Mouse (Mus musculus) CH12.LX (cell line): ENCODE measurements around the gene Hspa12a. TPM values are rescaled to one million over a fixed set of nuclear protein-coding genes. Genes with fewer than 3 reads are reported as not detected.

ENCODE experiments used
- DNase-seq: peaks from one replicate; pipeline ENCODE4 v3.0.0-alpha.2; 2013; ENCODE audit errors: extremely low read depth
- H3K27ac ChIP-seq: 2 replicates; pipeline ENCODE4 v1.5.1; 2012; ENCODE audit warnings: low read depth, mild to moderate bottlenecking, control low read depth, moderate library complexity; ENCODE audit not compliant: insufficient read depth
- H3K27me3 ChIP-seq: replicated peaks from 2 replicates; pipeline ENCODE3; 2012; ENCODE audit warnings: inconsistent platforms
- H3K36me3 ChIP-seq, 2 experiments: replicated peaks in 1 of 2; 2 replicates each; pipeline versions ENCODE3 to v1.6.1; 2012; ENCODE audit warnings: inconsistent platforms in 1 of 2, low read length in 1 of 2, mild to moderate bottlenecking in 1 of 2, mixed read lengths in 1 of 2, moderate library complexity in 1 of 2; ENCODE audit not compliant: control insufficient read depth in 1 of 2, insufficient read depth in 1 of 2
- H3K4me1 ChIP-seq, 2 experiments: 2 replicates each; pipeline ENCODE4 v1.6.1; 2012; ENCODE audit warnings: inconsistent platforms in 1 of 2, moderate library complexity in 1 of 2; ENCODE audit not compliant: insufficient read depth in 2 of 2, control insufficient read depth in 1 of 2
- H3K4me2 ChIP-seq: 2 replicates; pipeline ENCODE4 v1.6.1; 2012; ENCODE audit warnings: low read depth, mild to moderate bottlenecking, control low read depth; ENCODE audit not compliant: poor library complexity, insufficient read depth, severe bottlenecking
- H3K4me3 ChIP-seq, 3 experiments: fragments of 150-350 bp in 1 of 3; sonication (generic) in 1 of 3; replicated peaks in 1 of 3; 2 replicates each; pipeline versions ENCODE3 to v1.5.1; 2011 to 2012; ENCODE audit warnings: low read depth in 2 of 3, low read length in 2 of 3, mild to moderate bottlenecking in 2 of 3, moderate library complexity in 2 of 3, control low read depth in 1 of 3, improper control_type of control experiment in 1 of 3, inconsistent platforms in 1 of 3, mixed read lengths in 1 of 3; ENCODE audit not compliant: poor library complexity in 1 of 3
- H3K79me2 ChIP-seq: replicated peaks from 2 replicates; pipeline ENCODE4 v1.6.1; 2012; ENCODE audit warnings: mild to moderate bottlenecking, moderate library complexity; ENCODE audit not compliant: control insufficient read depth, poor library complexity, insufficient read depth, severe bottlenecking; ENCODE audit errors: extremely low read depth
- H3K9ac ChIP-seq: 2 replicates; pipeline ENCODE4 v1.6.1; 2012; ENCODE audit warnings: low read depth, mild to moderate bottlenecking, control low read depth, moderate library complexity; ENCODE audit not compliant: insufficient read depth
- H3K9me3 ChIP-seq: replicated peaks from 2 replicates; pipeline ENCODE3; 2012; ENCODE audit warnings: low read length, inconsistent platforms, mixed read lengths
- CHD1 ChIP-seq: IDR thresholded peaks from 2 replicates; pipeline ENCODE4 v1.6.1; 2012; ENCODE audit warnings: low read depth, low read length, improper control_type of control experiment, inconsistent platforms
- CHD2 ChIP-seq: IDR thresholded peaks from 2 replicates; pipeline ENCODE4 v1.6.1; 2011; ENCODE audit warnings: low read length, improper control_type of control experiment
- CTCF ChIP-seq, 2 experiments: IDR thresholded peaks in 1 of 2; conservative IDR thresholded peaks in 1 of 2; 2 replicates each; pipeline ENCODE4 v1.5.1; 2011 to 2012; ENCODE audit warnings: low read depth in 2 of 2, low read length in 2 of 2, improper control_type of control experiment in 1 of 2, inconsistent platforms in 1 of 2, mild to moderate bottlenecking in 1 of 2, moderate library complexity in 1 of 2
- E2F4 ChIP-seq: IDR thresholded peaks from 2 replicates; pipeline ENCODE4 v1.6.1; 2011; ENCODE audit warnings: low read depth, low read length, improper control_type of control experiment; ENCODE audit not compliant: insufficient replicate concordance
- ELF1 ChIP-seq: IDR thresholded peaks from 2 replicates; pipeline ENCODE4 v1.6.1; 2014; ENCODE audit warnings: low read depth, mild to moderate bottlenecking, inconsistent platforms, low read length, improper control_type of control experiment
- HCFC1 ChIP-seq: IDR thresholded peaks from 2 replicates; pipeline ENCODE4 v1.6.1; 2012; ENCODE audit warnings: low read depth, mild to moderate bottlenecking, inconsistent platforms, low read length, improper control_type of control experiment
- IRF4 ChIP-seq: IDR thresholded peaks from 2 replicates; pipeline ENCODE4 v1.6.1; 2014; ENCODE audit warnings: low read depth, mild to moderate bottlenecking, inconsistent platforms, low read length, improper control_type of control experiment
- JUN ChIP-seq: IDR thresholded peaks from 2 replicates; pipeline ENCODE4 v1.6.1; 2011; ENCODE audit warnings: low read depth, mild to moderate bottlenecking, low read length, improper control_type of control experiment, moderate library complexity; ENCODE audit not compliant: insufficient read depth
- KAT2A ChIP-seq: IDR thresholded peaks from 2 replicates; pipeline ENCODE4 v1.6.1; 2012; ENCODE audit warnings: low read length, improper control_type of control experiment, inconsistent platforms; ENCODE audit not compliant: insufficient replicate concordance
- MAFK ChIP-seq: IDR thresholded peaks from 2 replicates; pipeline ENCODE4 v1.6.1; 2011; ENCODE audit warnings: low read length, improper control_type of control experiment; ENCODE audit not compliant: insufficient replicate concordance
- MAX ChIP-seq: IDR thresholded peaks from 2 replicates; pipeline ENCODE4 v1.6.1; 2011; ENCODE audit warnings: low read length, improper control_type of control experiment
- MXI1 ChIP-seq: IDR thresholded peaks from 2 replicates; pipeline ENCODE4 v1.6.1; 2011; ENCODE audit warnings: mild to moderate bottlenecking, low read depth, low read length, improper control_type of control experiment
- NELFE ChIP-seq: IDR thresholded peaks from 2 replicates; pipeline ENCODE4 v1.6.1; 2011; ENCODE audit warnings: low read depth, low read length, improper control_type of control experiment
- POLR2AphosphoS2 ChIP-seq: IDR thresholded peaks from 2 replicates; pipeline ENCODE4 v1.6.1; 2011; ENCODE audit warnings: low read depth, low read length, improper control_type of control experiment
- RCOR1 ChIP-seq: conservative IDR thresholded peaks from 2 replicates; pipeline ENCODE4 v1.6.1; 2012; ENCODE audit warnings: low read depth, mild to moderate bottlenecking, inconsistent platforms, low read length, improper control_type of control experiment
- TBP ChIP-seq: conservative IDR thresholded peaks from 2 replicates; pipeline ENCODE4 v1.6.1; 2011; ENCODE audit warnings: low read depth, low read length, improper control_type of control experiment
- UBTF ChIP-seq: IDR thresholded peaks from 2 replicates; pipeline ENCODE4 v1.6.1; 2012; ENCODE audit warnings: low read depth, mild to moderate bottlenecking, inconsistent platforms, low read length, improper control_type of control experiment, moderate library complexity
- USF1 ChIP-seq: IDR thresholded peaks from 2 replicates; pipeline ENCODE4 v1.6.1; 2014; ENCODE audit warnings: low read depth, mild to moderate bottlenecking, inconsistent platforms, low read length, improper control_type of control experiment
- ZC3H11A ChIP-seq: IDR thresholded peaks from 2 replicates; pipeline ENCODE4 v1.6.1; 2012; ENCODE audit warnings: low read depth, mild to moderate bottlenecking, inconsistent platforms, low read length, improper control_type of control experiment
- ZKSCAN1 ChIP-seq: IDR thresholded peaks from 2 replicates; pipeline ENCODE4 v1.6.1; 2012; ENCODE audit warnings: low read depth, inconsistent platforms, low read length, improper control_type of control experiment, borderline replicate concordance
- ZNF384 ChIP-seq: IDR thresholded peaks from 2 replicates; pipeline ENCODE4 v1.6.1; 2012; ENCODE audit warnings: low read depth, low read length, improper control_type of control experiment, inconsistent platforms
- dilution Hi-C: fragments of 300-500 bp; cut with MboI; formaldehyde crosslinking; loops from 2 replicates; pipeline ENCODE4 v1.14.3; 2020; ENCODE audit warnings: low sequenced_read_pairs; ENCODE audit not compliant: extremely low pct_unique_long_range_greater_than_20kb, extremely low pct_ligation_motif_present
- in situ Hi-C: fragments of 300-500 bp; cut with MboI; formaldehyde crosslinking; loops from 3 replicates; pipeline ENCODE4 v1.14.3; 2019; ENCODE audit warnings: low sequenced_read_pairs, low pct_ligation_motif_present, low pct_unique_long_range_greater_than_20kb, mixed read lengths
- polyA plus RNA-seq: library from polyadenylated mRNA; unstranded; fragments of >175 nt; gene quantifications from 2 replicates; pipeline ENCODE4 v1.2.1, GENCODE M21; 2012; ENCODE audit warnings: low read depth; ENCODE audit not compliant: insufficient read length
- total RNA-seq, 2 experiments: library from RNA; depleted of rRNA; stranded (reverse); fragments of 300-350 nt in 1 of 2; fragments of >200 nt in 1 of 2; gene quantifications; 2 replicates each; pipeline ENCODE4 v1.2.3; 2012 to 2014

Gene Hspa12a
- total and polyA plus RNA-seq, 3 experiments: 1.4 to 1.9 (median 1.4) TPM

DNA sequence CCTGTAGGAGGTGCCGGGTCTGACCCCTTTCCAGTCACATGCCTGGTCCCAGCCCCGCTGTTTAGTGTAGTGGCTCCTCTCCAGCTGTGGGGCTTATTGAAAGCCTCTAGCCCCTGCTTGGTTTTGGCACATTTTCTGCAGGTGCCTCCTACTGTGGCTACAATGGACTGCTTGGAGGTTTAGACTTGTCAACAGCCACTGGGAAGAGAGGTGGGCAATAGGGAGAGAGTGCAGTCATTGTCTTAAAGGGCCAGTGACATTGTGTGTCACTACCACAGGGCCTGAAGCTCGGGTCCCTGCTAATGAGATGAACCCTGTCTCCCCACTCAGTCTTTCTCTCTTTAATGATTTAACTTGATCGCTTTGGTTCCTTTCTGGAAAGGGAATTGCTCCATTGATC lies 10.4 kb downstream of the Hspa12a start:
- Histone ChIP-seq H3K9ac (no peak overlapping the region), H3K27ac (no peak overlapping the region), H3K4me3 (no peak overlapping the region), H3K27me3 (no peaks in the 10 kb centered on the region), H3K9me3 (no peaks in the 10 kb centered on the region), H3K36me3 (peaks cover 3 to 36% of the 10 kb centered on the region in 2 experiments), H3K4me1 (peaks cover 0 to 9% of the 10 kb centered on the region in 2 experiments; a peak in 3 of 4 replicates), H3K79me2 (no peaks in the 10 kb centered on the region), H3K4me2 (no peak overlapping the region)
- in situ Hi-C loops: no loop called here
- no peak for TF ChIP-seq ELF1
- TF ChIP-seq KAT2A: no peak
- TF ChIP-seq IRF4: no peak
- no peak for TF ChIP-seq NELFE
- no peak for TF ChIP-seq ZKSCAN1
- TF ChIP-seq ZC3H11A: no peak
- TF ChIP-seq CHD2: no peak
- no peak for TF ChIP-seq CHD1
- no peak for TF ChIP-seq CTCF (conservative IDR thresholded peaks at IDR 0.05 in 1 of 2, IDR thresholded peaks at IDR 0.05 in 1 of 2; ENCODE audit: low read depth in 2 of 2, low read length in 2 of 2)
- TF ChIP-seq UBTF: no peak
- TF ChIP-seq POLR2AphosphoS2: no peak
- DNase-seq: no peak
- dilution Hi-C loops: no loop called here

DNA sequence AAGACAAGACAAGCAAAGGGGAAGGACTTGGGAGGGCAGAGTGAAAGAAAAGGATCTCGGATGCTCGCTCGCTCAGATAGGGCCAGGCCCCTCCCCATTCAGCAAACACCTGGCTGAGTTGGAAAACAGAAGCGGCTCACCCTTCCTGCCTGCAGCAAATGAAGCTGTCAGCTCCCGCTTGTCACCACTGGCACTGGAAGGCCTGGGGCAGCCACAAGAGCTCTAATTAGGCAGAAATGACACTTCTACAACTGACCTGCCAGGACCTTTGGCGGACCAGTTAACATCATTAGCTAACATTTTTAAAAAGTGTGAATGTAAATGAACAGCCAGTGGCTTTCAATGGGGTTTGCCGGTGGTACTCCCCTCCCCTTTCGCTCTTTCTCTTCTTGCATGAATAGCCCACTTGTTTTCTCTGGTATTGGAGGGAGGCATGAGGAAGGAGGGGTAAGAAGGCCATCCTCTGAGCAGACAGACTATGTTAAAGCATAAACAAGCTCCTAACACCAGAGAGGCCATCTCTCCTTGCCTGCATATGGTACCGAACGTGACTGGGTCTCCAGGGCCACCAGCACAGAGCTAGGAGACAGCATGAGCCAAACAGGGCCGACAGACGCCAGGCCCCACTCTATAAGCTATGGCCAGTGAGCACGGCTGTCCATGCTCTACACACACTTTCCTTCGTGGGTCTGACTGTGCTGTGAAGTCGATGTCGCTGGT lies 12.2 kb downstream of the Hspa12a start:
- Histone ChIP-seq H3K9me3 (no peaks in the 10 kb centered on the region), H3K27ac (no peak overlapping the region), H3K4me1 (no peaks in the 10 kb centered on the region), H3K4me2 (no peak overlapping the region), H3K9ac (no peak overlapping the region), H3K27me3 (no peaks in the 10 kb centered on the region), H3K79me2 (no peaks in the 10 kb centered on the region), H3K4me3 (no peak overlapping the region), H3K36me3 (peaks cover 3 to 40% of the 10 kb centered on the region in 2 experiments)
- no peak for DNase-seq
- dilution Hi-C loops: no loop called here
- in situ Hi-C loops: no loop called here
- TF ChIP-seq CTCF (conservative IDR thresholded peaks at IDR 0.05 in 1 of 2, IDR thresholded peaks at IDR 0.05 in 1 of 2; ENCODE audit: low read depth in 2 of 2, low read length in 2 of 2) (no peak), CHD1 (no peak), MXI1 (no peak), MAX (no peak), HCFC1 (no peak), RCOR1 (no peak), IRF4 (no peak), NELFE (no peak), POLR2AphosphoS2 (no peak), TBP (no peak), JUN (no peak), USF1 (no peak), ZNF384 (no peak), E2F4 (no peak), MAFK (no peak)
